Mouse (Mus musculus): ENCODE measurements around the gene Mpp4.

GRCm38 (mm10) chr1:59171875-59172274 is 8.7 kb upstream of the Mpp4 start:
- TF ChIP-seq CTCF (IDR thresholded peaks at IDR 0.05; ENCODE audit: low read depth): no peak
- TF ChIP-seq EP300 (IDR thresholded peaks at IDR 0.05; ENCODE audit: low read depth): no peak
